Mouse (Mus musculus) hindbrain, embryonic 10.5 days (tissue): ENCODE measurements around the gene Dnah8. TPM values are rescaled to one million over a fixed set of nuclear protein-coding genes. Genes with fewer than 3 reads are reported as not detected.

ENCODE experiments used
- DNase-seq: peaks from one replicate; pipeline ENCODE4 v3.0.0-alpha.2; 2017; ENCODE audit warnings: low spot score
- H3K27ac ChIP-seq: fragments of 300-500 bp; sonication (generic); 2 replicates; pipeline ENCODE4 v1.5.1; 2016; ENCODE audit warnings: mild to moderate bottlenecking, moderate library complexity
- H3K27me3 ChIP-seq: fragments of 300-500 bp; sonication (generic); 2 replicates; pipeline ENCODE4 v1.6.1; 2016; ENCODE audit warnings: mild to moderate bottlenecking; ENCODE audit not compliant: poor library complexity, insufficient read depth, severe bottlenecking
- H3K36me3 ChIP-seq: fragments of 300-500 bp; sonication (generic); 2 replicates; pipeline ENCODE4 v1.6.1; 2016; ENCODE audit warnings: mild to moderate bottlenecking, moderate library complexity
- H3K4me1 ChIP-seq: fragments of 300-500 bp; sonication (generic); replicated peaks from 2 replicates; pipeline ENCODE4 v1.6.1; 2016; ENCODE audit warnings: mild to moderate bottlenecking
- H3K4me3 ChIP-seq: fragments of 300-500 bp; sonication (generic); 2 replicates; pipeline ENCODE4 v1.5.1; 2016; ENCODE audit warnings: mild to moderate bottlenecking, moderate library complexity
- H3K9me3 ChIP-seq: fragments of 300-500 bp; sonication (generic); 2 replicates; pipeline ENCODE4 v1.6.1; 2016; ENCODE audit warnings: mild to moderate bottlenecking, moderate library complexity
- WGBS: fragments of 180-500 bp; shearing (Covaris S2); methylation state at CpG from one replicate; pipeline ENCODE4 v1.1.7; 2016; 5-methylcytosine and 5-hydroxymethylcytosine counted together
- polyA plus RNA-seq: library from polyadenylated mRNA; unstranded; fragments of >200 nt; fragmentation: Nextera tagmentation; extraction: Ambion mirVana; gene quantifications from 2 replicates; pipeline ENCODE4 v1.2.1, GENCODE M21; 2016

Gene Dnah8
- polyA plus RNA-seq, 1 experiment from 2014 or later, result 1.0 TPM

- no peak for DNase-seq
- WGBS, result 87% methylated on average over 8 of the region's 8 CpGs
- Histone ChIP-seq H3K4me1 (peaks cover 33% of the 10 kb centered on the region), H3K9me3 (peaks cover 3% of the 10 kb centered on the region; the same call in 1 of the 2 replicates), H3K36me3 (no peaks in the 10 kb centered on the region), H3K27ac (no peak overlapping the region), H3K27me3 (peaks cover 8% of the 10 kb centered on the region), H3K4me3 (no peak overlapping the region)
These were observed 259.4 kb downstream of the Dnah8 start for GRCm38 (mm10) chr17:30883534-30883933.

GRCm38 (mm10) chr17:30892086-30892485 is 267.9 kb downstream of the Dnah8 start:
- no peak for DNase-seq
- Histone ChIP-seq H3K36me3 (no peaks in the 10 kb centered on the region), H3K4me3 (no peak overlapping the region), H3K9me3 (no peaks in the 10 kb centered on the region), H3K4me1 (peaks cover 12% of the 10 kb centered on the region; the same call in 1 of the 2 replicates), H3K27me3 (no peaks in the 10 kb centered on the region), H3K27ac (no peak overlapping the region; the same call in 1 of the 2 replicates)
- WGBS, result 26% methylated on average over 1 of the region's 1 CpGs

GRCm38 (mm10) chr17:30892730-30893129 is 268.6 kb downstream of the Dnah8 start:
- Histone ChIP-seq H3K27ac (no peak overlapping the region), H3K27me3 (no peaks in the 10 kb centered on the region), H3K4me1 (peaks cover 12% of the 10 kb centered on the region; the same call in 1 of the 2 replicates), H3K36me3 (no peaks in the 10 kb centered on the region), H3K4me3 (no peak overlapping the region), H3K9me3 (no peaks in the 10 kb centered on the region)
- 46% methylated on average over 2 of the region's 2 CpGs for WGBS
- DNase-seq, result no peak

GRCm38 (mm10) chr17:30897075-30897474 is 272.9 kb downstream of the Dnah8 start:
- H3K4me1 ChIP-seq, result peaks cover 18% of the 10 kb centered on the region
- 33% methylated on average over 2 of the region's 2 CpGs for WGBS
- no peaks in the 10 kb centered on the region for H3K9me3 ChIP-seq
- H3K4me3 ChIP-seq, result no peak overlapping the region
- H3K36me3 ChIP-seq, result no peaks in the 10 kb centered on the region
- no peak overlapping the region for H3K27ac ChIP-seq
- peaks cover 28% of the 10 kb centered on the region for H3K27me3 ChIP-seq
- no peak for DNase-seq

- peak within 1 kb of the TSS; percentile 79 for H3K27ac ChIP-seq
These were observed 277.5 kb downstream of the Dnah8 start, which contains the start of gene Glp1r for GRCm38 (mm10) chr17:30901627-30902026. Glp1r (plus strand) TSS chr17:30901817.

GRCm38 (mm10) chr17:30904096-30904495 is 279.9 kb downstream of the Dnah8 start:
- WGBS, result 79% methylated on average over 2 of the region's 2 CpGs
- no peaks in the 10 kb centered on the region for H3K36me3 ChIP-seq
- no peaks in the 10 kb centered on the region for H3K9me3 ChIP-seq
- H3K4me3 ChIP-seq, result no peak overlapping the region
- no peak for DNase-seq
- H3K27me3 ChIP-seq, result peaks cover 54% of the 10 kb centered on the region
- peaks cover 16% of the 10 kb centered on the region for H3K4me1 ChIP-seq
- no peak overlapping the region for H3K27ac ChIP-seq

More at GRCm38 (mm10) chr17:30901627-30902026, 277.5 kb downstream of the Dnah8 start, which contains the start of gene Glp1r:
- WGBS, result 1% methylated on average over 37 of the region's 37 CpGs
- no peaks in the 10 kb centered on the region for H3K36me3 ChIP-seq
- no peak for DNase-seq
- H3K4me3 ChIP-seq, result peak within 1 kb of the TSS; percentile 65
- H3K9me3 ChIP-seq, result no peaks in the 10 kb centered on the region
- H3K27me3 ChIP-seq, result peaks cover 54% of the 10 kb centered on the region
- H3K4me1 ChIP-seq, result peaks cover 16% of the 10 kb centered on the region

GRCm38 (mm10) chr17:30907577-30907976 is 283.4 kb downstream of the Dnah8 start:
- DNase-seq, result no peak
- H3K4me1 ChIP-seq, result no peaks in the 10 kb centered on the region
- WGBS, result 78% methylated on average over 4 of the region's 4 CpGs
- no peaks in the 10 kb centered on the region for H3K36me3 ChIP-seq
- no peak overlapping the region for H3K27ac ChIP-seq
- no peak overlapping the region for H3K4me3 ChIP-seq
- H3K9me3 ChIP-seq, result no peaks in the 10 kb centered on the region
- peaks cover 21% of the 10 kb centered on the region for H3K27me3 ChIP-seq

GRCm38 (mm10) chr17:30910866-30911731 is 286.9 kb downstream of the Dnah8 start:
- 85% methylated on average over 27 of the region's 27 CpGs for WGBS
- H3K4me3 ChIP-seq, result no peak overlapping the region
- no peaks in the 10 kb centered on the region for H3K9me3 ChIP-seq
- no peak for DNase-seq
- no peaks in the 10 kb centered on the region for H3K27me3 ChIP-seq
- H3K27ac ChIP-seq, result no peak overlapping the region
- H3K36me3 ChIP-seq, result no peaks in the 10 kb centered on the region
- no peaks in the 10 kb centered on the region for H3K4me1 ChIP-seq

GRCm38 (mm10) chr17:30911732-30912088 is 287.6 kb downstream of the Dnah8 start:
- Histone ChIP-seq H3K4me1 (no peaks in the 10 kb centered on the region), H3K27ac (0 out of 2 replicates have a peak overlapping the region, but pooled peaks have one; percentile 41), H3K4me3 (no peak overlapping the region), H3K36me3 (no peaks in the 10 kb centered on the region), H3K9me3 (no peaks in the 10 kb centered on the region), H3K27me3 (no peaks in the 10 kb centered on the region)
- DNase-seq, result no peak
- 62% methylated on average over 8 of the region's 8 CpGs for WGBS

GRCm38 (mm10) chr17:30912536-30912935 is 288.4 kb downstream of the Dnah8 start:
- Histone ChIP-seq H3K4me3 (no peak overlapping the region), H3K4me1 (no peaks in the 10 kb centered on the region), H3K9me3 (no peaks in the 10 kb centered on the region), H3K27ac (no peak overlapping the region), H3K27me3 (no peaks in the 10 kb centered on the region), H3K36me3 (no peaks in the 10 kb centered on the region)
- 82% methylated on average over 5 of the region's 5 CpGs for WGBS
- DNase-seq, result no peak

- no peaks in the 10 kb centered on the region for H3K4me1 ChIP-seq
- H3K36me3 ChIP-seq, result no peaks in the 10 kb centered on the region
- DNase-seq, result no peak
- no peaks in the 10 kb centered on the region for H3K27me3 ChIP-seq
- no peak overlapping the region for H3K4me3 ChIP-seq
- H3K9me3 ChIP-seq, result no peaks in the 10 kb centered on the region
- H3K27ac ChIP-seq, result no peak overlapping the region
These were observed 290.1 kb downstream of the Dnah8 start for GRCm38 (mm10) chr17:30914264-30914663.

- 81% methylated on average over 4 of the region's 4 CpGs for WGBS
- H3K4me3 ChIP-seq, result no peak overlapping the region
- no peaks in the 10 kb centered on the region for H3K36me3 ChIP-seq
- H3K27ac ChIP-seq, result no peak overlapping the region
- H3K9me3 ChIP-seq, result no peaks in the 10 kb centered on the region
- no peaks in the 10 kb centered on the region for H3K27me3 ChIP-seq
- no peaks in the 10 kb centered on the region; the same call in 1 of the 2 replicates for H3K4me1 ChIP-seq
- DNase-seq, result no peak
These were observed 299.4 kb downstream of the Dnah8 start for GRCm38 (mm10) chr17:30923566-30923965.
